Mouse (Mus musculus) forebrain, embryonic 16.5 days (tissue): ENCODE measurements at regions not wholly inside any gene's neighbourhood (a gene's known extent, or its start where the extent isn't known, plus 50 kb on each side); places are given as distances from the start of the nearest gene placed in this dataset.
A peak's percentile ranks its signal among the peaks of the same experiment; 100 is the strongest.
"Not testable (repeated sequence)": the region's sequence is repeated elsewhere in the genome, so short reads cannot be mapped to it uniquely, and the experiment has no call there.

Experiments used
- ATAC-seq: fragments of 200-750 bp; cut with Nextera tagmentation; 2 replicates; pipeline ENCODE4 v1.8.0; 2017; ENCODE audit warnings: mild to moderate bottlenecking, moderate library complexity
- H3K27ac ChIP-seq: fragments of 300-500 bp; sonication (generic); 2 replicates; pipeline ENCODE4 v1.5.1; 2014; ENCODE audit warnings: low read length, control low read depth
- H3K27me3 ChIP-seq: fragments of 300-500 bp; sonication (generic); replicated peaks from 2 replicates; pipeline ENCODE4 v1.6.1; 2014; ENCODE audit warnings: low read length; ENCODE audit not compliant: control insufficient read depth, insufficient read depth
- H3K36me3 ChIP-seq: fragments of 300-500 bp; sonication (generic); 2 replicates; pipeline ENCODE4 v1.6.1; 2014; ENCODE audit not compliant: control insufficient read depth, insufficient read depth
- H3K4me1 ChIP-seq: fragments of 300-500 bp; sonication (generic); replicated peaks from 2 replicates; pipeline ENCODE4 v1.6.1; 2014; ENCODE audit warnings: low read length; ENCODE audit not compliant: control insufficient read depth, insufficient read depth
- H3K4me2 ChIP-seq: fragments of 300-500 bp; sonication (generic); 2 replicates; pipeline ENCODE4 v1.6.1; 2014; ENCODE audit warnings: mild to moderate bottlenecking, low read length, control low read depth
- H3K4me3 ChIP-seq: fragments of 300-500 bp; sonication (generic); replicated peaks from 2 replicates; pipeline ENCODE4 v1.5.1; 2014; ENCODE audit warnings: mild to moderate bottlenecking, low read length, control low read depth
- H3K9ac ChIP-seq: fragments of 300-500 bp; sonication (generic); replicated peaks from 2 replicates; pipeline ENCODE4 v1.6.1; 2014; ENCODE audit warnings: low read depth, low read length, control low read depth
- H3K9me3 ChIP-seq: fragments of 300-500 bp; sonication (generic); 2 replicates; pipeline ENCODE4 v1.6.1; 2016; ENCODE audit warnings: low read length; ENCODE audit not compliant: control insufficient read depth
- WGBS: fragments of 180-500 bp; shearing (Covaris S2); extraction: QIAGEN DNeasy Blood & Tissue Kit; methylation state at CpG from one replicate; pipeline ENCODE4 v1.1.7; 2014; 5-methylcytosine and 5-hydroxymethylcytosine counted together

GRCm38 (mm10) chr13:85988633-85989032 lies 58.1 kb downstream of the Cox7c start:
- no peak overlapping the region for H3K4me2 ChIP-seq
- H3K27ac ChIP-seq = no peak overlapping the region
- no peaks in the 10 kb centered on the region for H3K36me3 ChIP-seq
- H3K4me1 ChIP-seq = no peaks in the 10 kb centered on the region
- no peaks in the 10 kb centered on the region for H3K27me3 ChIP-seq
- no peak overlapping the region for H3K9ac ChIP-seq
- no peaks in the 10 kb centered on the region for H3K9me3 ChIP-seq
- ATAC-seq = no peak
- H3K4me3 ChIP-seq = no peak overlapping the region

- ATAC-seq = no peak
- H3K27me3 ChIP-seq = no peaks in the 10 kb centered on the region
- no peak overlapping the region for H3K9ac ChIP-seq
- H3K4me2 ChIP-seq = no peak overlapping the region
- H3K27ac ChIP-seq = no peak overlapping the region
- WGBS = 67% methylated on average over 1 of the region's 1 CpGs
- no peaks in the 10 kb centered on the region for H3K36me3 ChIP-seq
- H3K4me3 ChIP-seq = no peak overlapping the region
- no peaks in the 10 kb centered on the region for H3K9me3 ChIP-seq
- H3K4me1 ChIP-seq = no peaks in the 10 kb centered on the region
Measured at GRCm38 (mm10) chr13:85982089-85982488, 64.6 kb downstream of the Cox7c start.

- H3K27me3 ChIP-seq, H3K4me1 ChIP-seq, H3K4me3 ChIP-seq, H3K9ac ChIP-seq, H3K27ac ChIP-seq, H3K9me3 ChIP-seq, H3K4me2 ChIP-seq, ATAC-seq, H3K36me3 ChIP-seq: not testable (repeated sequence)
- WGBS = 78% methylated on average over 2 of the region's 2 CpGs
Measured at GRCm38 (mm10) chr13:85964005-85964404, 82.7 kb downstream of the Cox7c start.

GRCm38 (mm10) chr13:85955284-85955683 lies 91.4 kb downstream of the Cox7c start:
- no peaks in the 10 kb centered on the region for H3K36me3 ChIP-seq
- no peak overlapping the region for H3K4me3 ChIP-seq
- no peaks in the 10 kb centered on the region for H3K4me1 ChIP-seq
- H3K4me2 ChIP-seq = no peak overlapping the region
- no peak overlapping the region for H3K27ac ChIP-seq
- no peaks in the 10 kb centered on the region for H3K27me3 ChIP-seq
- H3K9me3 ChIP-seq = no peaks in the 10 kb centered on the region
- ATAC-seq = no peak
- H3K9ac ChIP-seq = no peak overlapping the region

- Histone ChIP-seq H3K4me3 (no peak overlapping the region), H3K9ac (no peak overlapping the region), H3K9me3 (no peaks in the 10 kb centered on the region), H3K36me3 (no peaks in the 10 kb centered on the region), H3K27me3 (no peaks in the 10 kb centered on the region), H3K27ac (no peak overlapping the region), H3K4me2 (no peak overlapping the region), H3K4me1 (no peaks in the 10 kb centered on the region)
- 82% methylated on average over 6 of the region's 6 CpGs for WGBS
- no peak for ATAC-seq
Measured at GRCm38 (mm10) chr13:85952896-85953295, 93.8 kb downstream of the Cox7c start.

- no peaks in the 10 kb centered on the region for H3K9me3 ChIP-seq
- WGBS = 8% methylated on average over 4 of the region's 4 CpGs
- H3K27ac ChIP-seq = peak overlapping the region; percentile 67
- H3K36me3 ChIP-seq = no peaks in the 10 kb centered on the region
- peak overlapping the region; percentile 22 for H3K4me2 ChIP-seq
- peak; percentile 98 for ATAC-seq
- no peak overlapping the region for H3K4me3 ChIP-seq
- H3K4me1 ChIP-seq = peaks cover 8% of the 10 kb centered on the region
- no peak overlapping the region for H3K9ac ChIP-seq
- no peaks in the 10 kb centered on the region for H3K27me3 ChIP-seq
Measured at GRCm38 (mm10) chr13:85926825-85927737, 119.6 kb downstream of the Cox7c start.

- no peaks in the 10 kb centered on the region for H3K36me3 ChIP-seq
- peak overlapping the region; percentile 67; the same call in 1 of the 2 replicates for H3K27ac ChIP-seq
- no peaks in the 10 kb centered on the region for H3K27me3 ChIP-seq
- H3K4me2 ChIP-seq = peak overlapping the region; percentile 22
- H3K4me3 ChIP-seq = no peak overlapping the region
- no peak overlapping the region for H3K9ac ChIP-seq
- 10% methylated on average over 2 of the region's 2 CpGs for WGBS
- H3K9me3 ChIP-seq = no peaks in the 10 kb centered on the region
- H3K4me1 ChIP-seq = peaks cover 8% of the 10 kb centered on the region
- no peak for ATAC-seq
Measured at GRCm38 (mm10) chr13:85926323-85926722, 120.4 kb downstream of the Cox7c start.

- no peak for ATAC-seq
Measured at GRCm38 (mm10) chr13:85922696-85923095, 124.0 kb downstream of the Cox7c start.

GRCm38 (mm10) chr13:85901796-85902195 lies 144.9 kb downstream of the Cox7c start:
- Histone ChIP-seq H3K4me2 (no peak overlapping the region), H3K9ac (no peak overlapping the region), H3K36me3 (no peaks in the 10 kb centered on the region), H3K27me3 (no peaks in the 10 kb centered on the region), H3K4me3 (no peak overlapping the region), H3K9me3 (no peaks in the 10 kb centered on the region), H3K4me1 (no peaks in the 10 kb centered on the region), H3K27ac (no peak overlapping the region)
- no peak for ATAC-seq

More at GRCm38 (mm10) chr13:85922696-85923095, 124.0 kb downstream of the Cox7c start:
- no peaks in the 10 kb centered on the region for H3K36me3 ChIP-seq
- no peak overlapping the region for H3K4me3 ChIP-seq
- no peak overlapping the region for H3K9ac ChIP-seq
- WGBS = 74% methylated on average over 2 of the region's 2 CpGs
- no peaks in the 10 kb centered on the region for H3K27me3 ChIP-seq
- H3K9me3 ChIP-seq = no peaks in the 10 kb centered on the region
- peaks cover 8% of the 10 kb centered on the region for H3K4me1 ChIP-seq
- no peak overlapping the region for H3K4me2 ChIP-seq
- H3K27ac ChIP-seq = no peak overlapping the region
